Mouse (Mus musculus): ENCODE measurements around the gene Gm28729.
"Not testable (repeated sequence)": the region's sequence is repeated elsewhere in the genome, so short reads cannot be mapped to it uniquely, and the experiment has no call there.

Gene Gm28729

DNA sequence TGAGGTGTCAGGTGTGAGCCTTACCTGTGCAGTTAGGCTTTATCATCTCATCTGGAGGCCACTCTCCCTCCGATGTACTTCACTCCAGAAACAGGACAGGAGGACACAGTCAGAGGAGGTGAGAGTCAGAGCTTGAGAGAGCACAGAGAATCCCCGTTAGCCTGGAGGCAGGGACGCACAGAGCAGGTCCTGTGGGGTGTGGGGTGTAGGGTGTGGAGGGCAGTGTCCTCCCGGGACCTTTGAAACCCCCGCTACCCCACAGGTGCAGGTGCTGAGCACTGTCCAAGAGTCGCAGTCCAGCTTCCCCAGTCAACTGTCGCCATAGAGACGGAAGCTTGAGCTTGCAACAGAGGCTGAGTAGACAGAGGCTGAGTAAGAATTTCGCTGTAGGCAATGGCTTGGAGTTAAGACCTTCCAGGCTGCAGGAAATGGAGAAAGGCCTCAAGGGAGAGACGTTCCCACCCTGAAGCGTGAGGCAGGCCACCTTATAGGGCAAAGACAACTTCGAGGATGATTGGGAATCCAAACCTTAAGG lies at the start of gene Gm28729:
Gm28729 (minus strand) TSS at position 293 of the 535 bp plus-strand sequence.
- in situ Hi-C loops (cut with MseI, MboI), result no loop called here

DNA sequence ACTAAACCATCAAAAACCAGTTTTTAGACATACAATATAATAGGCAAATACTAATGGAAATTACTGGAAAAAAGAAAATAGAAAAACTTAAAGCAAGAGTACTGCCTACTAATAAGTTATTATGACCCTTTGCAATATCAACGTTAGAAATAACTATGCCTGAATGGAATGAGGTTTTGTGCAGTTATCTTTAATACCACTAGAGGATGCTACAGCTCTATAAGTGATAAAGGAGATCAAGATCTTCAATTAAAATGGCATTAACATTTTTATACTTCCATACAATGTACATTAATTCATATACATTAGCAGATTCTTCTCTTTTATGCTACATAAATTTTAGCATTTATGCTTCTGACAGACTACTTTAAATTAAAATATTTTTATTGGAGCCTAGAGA lies 48.2 kb upstream of the Gm28729 start:
- in situ Hi-C loops (cut with MseI, MboI), result no loop called here

DNA sequence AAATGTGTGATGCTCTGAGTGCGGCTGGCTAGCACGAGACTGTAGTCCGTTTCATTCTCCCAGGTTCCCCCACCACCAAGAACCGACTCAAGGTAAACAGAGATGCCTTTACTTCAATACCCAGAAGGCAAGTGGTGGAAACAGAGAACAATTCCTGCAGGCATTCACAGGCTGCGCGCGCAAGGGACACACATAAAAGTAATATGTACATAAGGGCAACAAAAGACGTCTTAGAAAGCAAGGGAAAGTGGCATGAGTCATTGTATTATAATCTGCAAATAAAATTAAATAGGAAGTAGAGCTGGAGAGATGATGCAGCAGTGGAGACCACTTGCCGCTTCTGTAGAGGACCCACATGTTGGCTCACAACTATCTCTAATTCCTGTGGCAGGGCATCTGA lies 47.7 kb upstream of the Gm28729 start:
- in situ Hi-C loops (cut with MseI, MboI), result no loop called here

DNA sequence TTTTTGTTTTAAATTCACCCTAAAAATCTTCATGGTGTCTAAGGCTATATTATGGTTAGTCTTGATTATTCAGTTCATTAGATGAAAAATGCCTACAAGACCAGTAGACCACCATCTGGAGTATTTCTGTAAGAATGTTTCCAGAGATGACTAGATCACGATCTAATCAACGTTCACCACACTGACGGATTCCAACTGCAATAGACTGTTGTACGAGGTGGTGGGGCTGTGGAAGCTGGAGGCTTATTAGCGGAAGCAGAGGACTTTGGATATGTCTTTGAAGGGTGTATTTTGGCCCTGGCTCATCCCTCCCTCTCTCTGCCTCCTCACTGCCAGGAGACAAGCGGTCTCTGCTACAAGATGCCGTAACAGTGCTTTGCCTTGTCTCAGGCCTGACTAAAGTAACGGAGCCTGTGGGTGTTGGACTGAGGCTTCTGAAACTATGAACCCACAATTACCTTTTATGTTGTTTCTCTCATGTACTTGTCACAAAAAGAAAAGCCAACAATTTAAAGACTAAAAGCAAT lies 41.5 kb upstream of the Gm28729 start:
- in situ Hi-C loops (cut with MseI, MboI), result loop anchor here in 1 of 2 experiments (10.0 kb wide), 1 partner anchor 98 kb away; no protein-coding TSS in a partner anchor

DNA sequence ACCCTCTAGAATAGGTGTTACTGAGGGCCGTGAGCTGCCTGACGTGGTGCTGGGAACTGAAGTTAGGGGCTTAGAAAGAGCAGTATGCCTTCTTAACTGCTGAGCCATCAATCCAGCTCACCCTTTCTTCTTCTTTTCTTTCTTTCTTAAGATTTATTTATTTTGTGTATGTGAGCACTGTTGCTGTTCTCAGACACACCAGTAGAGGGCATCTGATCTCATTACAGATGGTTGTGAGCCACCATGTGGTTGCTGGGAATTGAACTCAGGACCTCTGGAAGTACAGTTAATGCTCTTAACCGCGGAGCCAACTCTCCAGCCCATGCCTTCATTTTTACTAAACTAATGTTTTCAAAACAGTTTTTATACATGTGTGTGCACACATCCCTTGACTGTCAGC lies 38.4 kb upstream of the Gm28729 start:
- in situ Hi-C loops (cut with MseI, MboI), result loop anchor here in 1 of 2 experiments (10.0 kb wide), 1 partner anchor 101 kb away; no protein-coding TSS in a partner anchor

DNA sequence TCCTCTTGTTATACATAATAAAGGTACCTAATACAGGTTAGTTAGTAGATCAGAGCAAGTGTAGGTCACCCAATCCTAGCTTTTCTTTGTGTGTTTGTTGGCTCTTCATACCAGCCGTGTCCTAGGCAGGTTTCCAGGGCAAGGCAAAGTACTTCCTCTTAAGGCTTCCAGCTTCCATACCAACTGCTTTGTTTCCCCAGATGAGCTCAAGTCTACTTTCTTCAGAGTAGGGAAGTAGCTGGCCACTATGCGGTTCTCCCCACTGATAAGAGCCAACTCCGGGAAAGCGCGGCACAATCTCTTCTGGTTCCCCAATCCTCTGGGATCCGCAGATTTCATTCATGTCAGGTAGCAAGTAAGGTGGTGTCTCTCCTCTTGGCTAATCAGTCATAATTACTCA lies 34.1 kb upstream of the Gm28729 start:
- in situ Hi-C loops (cut with MseI, MboI), result no loop called here

DNA sequence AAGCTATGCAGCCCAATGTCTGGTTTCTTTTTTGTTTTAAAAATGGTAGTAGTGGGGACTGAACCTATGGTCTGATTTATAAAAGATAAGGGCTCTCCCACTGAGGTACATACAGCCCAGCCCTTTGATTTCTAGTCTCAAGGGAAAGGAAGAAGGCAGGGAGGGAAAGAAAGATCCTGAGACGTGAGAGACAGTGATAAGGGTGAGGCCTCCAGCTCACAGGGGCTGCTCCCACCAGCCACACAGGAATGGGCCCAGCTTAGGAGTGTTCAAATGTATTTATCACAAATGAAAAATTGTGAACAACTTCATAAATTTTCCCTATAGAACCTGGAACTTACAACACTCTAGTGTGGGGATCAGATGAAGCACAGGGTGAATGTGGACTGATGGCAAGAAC lies 33.5 kb upstream of the Gm28729 start:
- in situ Hi-C loops (cut with MseI, MboI), result no loop called here

DNA sequence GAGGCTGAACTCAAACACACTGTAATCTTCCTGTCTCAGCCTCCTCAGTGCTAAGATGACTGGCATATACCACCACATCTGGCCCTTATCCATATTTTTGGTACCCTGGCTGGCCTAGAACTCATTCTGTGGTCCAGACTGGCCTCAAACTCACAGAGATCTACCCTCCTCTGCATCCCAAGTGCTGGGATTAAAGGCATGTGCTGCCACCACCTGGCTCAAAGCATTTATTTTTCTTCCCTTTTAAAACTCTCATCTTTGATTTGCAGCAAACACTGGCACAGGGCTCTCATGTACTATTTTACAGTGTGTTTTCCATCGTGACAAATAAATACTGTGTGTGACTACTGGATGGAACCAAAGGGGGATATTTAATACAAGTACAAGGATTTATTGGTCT lies 29.0 kb upstream of the Gm28729 start:
- in situ Hi-C loops (cut with MseI, MboI), result no loop called here

DNA sequence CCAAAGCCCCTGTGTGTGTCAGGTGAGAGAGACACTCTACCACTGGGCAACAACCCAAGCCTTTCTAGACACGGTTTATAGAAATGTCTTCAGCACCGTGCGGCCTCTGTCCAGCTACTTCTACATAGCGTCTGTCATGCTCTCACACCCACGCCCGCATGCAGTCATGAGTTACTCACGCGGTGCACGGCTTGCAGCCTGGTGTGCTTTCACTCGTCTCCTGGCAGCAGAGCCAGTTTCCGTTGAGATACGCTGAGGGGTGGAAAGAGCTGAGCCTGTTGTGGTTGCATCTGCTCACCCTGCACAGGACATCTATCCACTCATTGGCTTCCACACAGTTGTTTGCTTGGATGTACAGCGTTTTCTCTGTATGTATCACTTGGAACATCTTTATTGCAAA lies 20.3 kb upstream of the Gm28729 start:
- in situ Hi-C loops (cut with MseI, MboI), result no loop called here

DNA sequence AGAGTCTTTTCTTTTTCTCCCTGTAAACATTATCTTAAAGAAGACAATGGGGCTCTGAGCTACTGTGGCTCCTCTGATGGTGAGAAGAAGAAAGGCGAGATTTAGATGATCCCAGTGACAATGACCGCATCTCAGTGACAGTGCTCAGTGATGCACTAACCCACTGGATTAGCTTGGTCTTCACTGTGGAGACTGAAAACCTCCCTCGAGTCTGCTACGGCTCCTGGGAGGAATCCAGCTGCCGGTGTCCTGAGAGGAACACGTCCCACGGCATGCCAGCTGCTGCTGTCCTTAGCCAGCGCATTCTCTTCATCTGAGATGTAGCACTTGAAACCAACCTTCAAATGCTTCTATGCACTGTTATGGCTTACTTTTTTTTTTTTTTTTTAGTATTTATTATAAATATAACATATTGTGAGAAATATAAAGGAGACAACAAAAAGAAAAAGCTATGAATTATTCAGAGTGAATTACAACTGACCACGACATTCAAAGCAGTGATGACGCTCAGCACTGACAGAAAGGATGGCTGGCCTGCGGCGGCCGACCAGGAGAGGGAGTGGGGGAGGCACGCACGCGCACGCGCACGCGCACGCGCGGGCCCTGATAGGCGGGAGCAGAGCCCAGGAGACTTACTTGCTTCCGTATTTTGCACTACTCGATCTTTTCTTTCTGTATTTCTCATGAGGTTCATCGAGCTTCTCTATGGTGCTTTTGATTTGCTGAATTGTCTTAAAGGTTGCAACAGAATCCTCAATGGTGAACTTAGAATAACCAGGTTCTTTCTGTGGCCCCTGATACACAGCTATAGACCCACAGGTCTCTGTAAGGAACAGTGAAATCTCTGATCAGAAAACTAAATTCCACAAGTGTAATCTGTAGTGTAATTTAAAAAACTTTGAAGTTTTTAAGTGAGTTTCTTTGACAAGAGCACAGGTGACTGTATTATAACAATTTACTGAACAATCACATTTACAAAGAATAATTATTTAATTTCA lies 18.9 kb upstream of the Gm28729 start:
- in situ Hi-C loops (cut with MseI, MboI), result no loop called here

DNA sequence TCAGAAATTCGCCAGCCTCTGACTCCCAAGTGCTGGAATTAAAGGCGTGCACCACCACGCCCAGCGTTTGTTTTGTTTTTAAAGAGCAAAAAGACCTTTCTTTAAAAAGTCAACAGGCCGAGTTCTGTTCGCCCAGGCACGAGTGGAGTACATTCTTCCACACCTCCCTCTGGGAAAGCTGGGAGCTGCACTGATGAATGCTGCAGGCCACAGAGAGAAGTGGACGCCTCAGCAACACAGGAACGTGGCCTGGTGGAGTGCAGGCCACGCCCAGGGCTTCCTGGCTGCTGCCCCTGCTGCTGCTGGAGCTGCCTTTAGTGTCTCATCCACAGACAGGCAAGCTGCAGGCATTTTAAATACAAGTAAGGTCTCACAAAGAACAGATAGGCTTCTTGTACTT lies 13.9 kb upstream of the Gm28729 start:
- in situ Hi-C loops (cut with MseI, MboI), result no loop called here

DNA sequence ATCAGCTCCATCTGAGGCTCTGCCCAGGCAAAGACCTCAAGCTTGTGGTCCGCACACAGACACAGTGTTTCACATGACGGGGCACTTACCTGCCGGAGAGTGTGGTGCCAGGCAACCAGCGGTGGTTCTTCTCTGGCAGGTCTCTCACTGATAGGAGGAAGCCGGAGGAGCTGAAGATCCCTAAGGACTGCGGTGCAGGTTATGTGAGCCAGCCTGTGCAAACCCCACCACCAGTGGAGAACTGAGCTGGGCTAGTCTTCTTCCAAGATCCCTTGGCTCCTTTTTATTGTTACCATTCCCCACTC lies 12.5 kb upstream of the Gm28729 start:
- in situ Hi-C loops (cut with MseI, MboI), result no loop called here

DNA sequence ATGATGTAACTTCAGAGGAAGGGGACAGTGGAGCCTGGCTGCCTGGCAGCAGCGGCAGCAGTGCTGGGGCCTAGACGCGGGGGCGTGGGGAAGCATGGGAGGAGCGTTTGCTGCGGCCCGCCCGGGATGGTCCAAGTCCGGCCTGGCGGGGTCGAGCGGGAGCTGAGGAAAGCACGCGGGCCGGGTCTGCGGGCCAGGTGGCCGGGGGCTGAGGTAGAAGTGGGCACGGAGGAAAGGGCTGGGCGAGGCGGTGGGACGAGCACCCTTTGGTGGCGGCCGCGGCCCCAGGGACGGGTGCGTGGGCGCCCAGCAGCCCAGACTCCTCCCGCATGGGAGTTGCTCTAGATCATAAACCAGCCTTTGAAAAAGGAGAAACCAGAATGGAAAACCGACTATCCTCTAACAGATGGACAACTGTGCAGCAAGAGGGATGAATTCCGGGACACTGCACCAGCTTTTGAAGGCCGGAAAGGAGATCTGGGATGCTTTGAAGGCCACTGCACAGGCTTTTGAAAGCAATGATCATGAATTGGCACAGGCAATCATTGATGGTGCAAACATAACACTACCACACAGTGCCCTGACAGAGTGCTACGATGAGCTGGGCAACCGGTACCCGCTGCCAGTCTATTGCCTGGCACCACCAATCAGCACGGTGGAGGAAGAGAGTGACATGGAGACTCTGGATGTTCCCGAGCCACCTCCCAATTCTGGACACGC lies 12.0 kb upstream of the Gm28729 start:
- in situ Hi-C loops (cut with MseI, MboI), result no loop called here

DNA sequence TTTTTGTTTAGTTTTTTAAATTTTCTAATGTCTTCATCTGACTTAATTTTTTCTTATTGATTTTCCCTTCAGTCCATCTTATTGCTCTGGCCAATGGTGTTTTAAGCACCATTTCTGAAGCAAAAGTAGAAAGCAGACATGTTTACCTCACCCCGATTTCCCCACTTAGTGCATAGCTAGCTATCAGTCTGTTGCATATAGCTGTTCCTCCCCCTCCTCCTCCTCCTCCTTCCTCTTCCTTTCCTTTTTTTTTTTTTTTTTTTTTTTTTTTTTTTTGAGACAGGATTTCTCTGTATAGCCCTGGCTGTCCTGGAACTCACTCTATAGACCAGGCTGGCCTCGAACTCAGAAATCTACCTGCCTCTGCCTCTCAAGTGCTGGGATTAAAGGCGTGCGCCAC lies 11.0 kb upstream of the Gm28729 start:
- in situ Hi-C loops (cut with MseI, MboI), result not testable (repeated sequence)

DNA sequence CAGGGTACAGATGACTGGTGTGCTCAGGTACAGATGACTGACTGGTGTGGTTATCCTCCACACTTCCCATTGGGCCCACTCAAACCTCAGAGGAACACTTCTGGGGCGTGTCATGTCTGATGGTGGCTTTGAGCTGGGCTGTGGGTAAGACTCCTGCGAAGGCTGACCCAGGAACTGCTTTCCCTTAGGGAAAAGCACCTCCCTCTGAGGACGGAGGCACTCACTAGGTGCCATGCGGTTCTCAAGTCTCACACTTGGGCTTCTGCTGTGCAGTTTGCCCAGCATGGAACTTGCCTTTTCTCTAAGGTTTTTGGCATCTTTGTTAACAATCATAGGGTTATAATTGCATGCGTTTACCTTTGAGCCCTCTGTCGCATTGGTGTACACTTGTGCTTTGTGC lies 10.4 kb upstream of the Gm28729 start:
- in situ Hi-C loops (cut with MseI, MboI), result no loop called here

DNA sequence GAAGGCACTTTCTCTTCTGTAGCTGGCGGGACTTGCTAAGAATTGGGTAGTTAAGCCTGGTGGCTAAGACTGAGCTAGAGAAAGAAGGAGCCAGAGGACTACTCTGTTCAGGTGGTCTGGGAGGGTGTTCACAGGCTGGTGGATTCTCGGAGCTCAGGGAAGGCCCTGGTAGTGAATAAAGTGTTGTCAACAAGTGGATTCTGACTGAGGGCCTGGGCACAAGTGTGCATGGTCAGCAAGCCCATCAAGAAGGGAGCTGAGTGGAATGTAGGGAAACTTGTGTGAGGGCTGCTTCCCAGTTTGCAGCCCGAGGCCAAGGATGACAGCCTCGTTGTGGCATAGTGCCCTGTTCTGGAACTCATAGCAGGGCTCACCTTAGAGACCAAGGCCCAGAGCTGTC lies 9.2 kb upstream of the Gm28729 start:
- in situ Hi-C loops (cut with MseI, MboI), result no loop called here

DNA sequence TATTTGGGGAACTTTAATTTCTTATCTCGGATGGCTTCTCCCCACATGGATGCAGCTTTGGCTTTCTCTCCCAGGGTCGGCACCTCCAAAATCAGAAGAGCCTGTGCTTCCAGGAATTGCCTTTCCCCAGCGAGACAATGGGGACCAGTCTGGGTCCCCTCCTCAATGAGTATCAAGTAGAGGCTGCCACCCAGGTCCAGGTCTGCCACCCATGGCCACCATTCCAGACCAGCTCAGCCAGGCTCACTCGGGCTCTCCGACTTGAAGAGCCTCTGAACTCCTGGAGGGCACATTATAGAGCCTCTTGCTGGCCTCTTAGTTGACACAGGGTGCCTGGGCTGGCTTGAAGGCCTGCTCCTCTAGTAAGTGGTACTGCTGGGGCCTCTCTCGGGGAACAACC lies 8.4 kb upstream of the Gm28729 start:
- in situ Hi-C loops (cut with MseI, MboI), result no loop called here

DNA sequence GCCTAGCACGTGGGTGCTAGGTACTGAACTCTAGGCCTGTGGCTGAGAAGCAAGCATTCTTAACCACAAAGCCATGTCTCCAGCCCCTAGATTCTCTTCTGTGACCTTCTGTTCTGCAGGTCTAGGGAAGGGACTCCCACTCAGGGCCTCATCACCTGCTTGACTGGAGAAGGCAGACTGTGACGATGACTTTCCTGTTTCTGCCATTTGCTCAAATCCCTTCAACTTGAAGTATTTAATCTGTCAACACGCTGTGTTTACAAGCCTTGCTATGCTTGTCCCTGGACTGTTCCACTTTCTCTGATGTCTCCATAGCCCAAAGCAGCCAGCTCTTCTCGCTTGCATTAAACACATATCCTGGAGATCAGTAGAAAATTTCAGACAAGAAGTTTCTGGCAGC lies 7.5 kb upstream of the Gm28729 start:
- in situ Hi-C loops (cut with MseI, MboI), result no loop called here

DNA sequence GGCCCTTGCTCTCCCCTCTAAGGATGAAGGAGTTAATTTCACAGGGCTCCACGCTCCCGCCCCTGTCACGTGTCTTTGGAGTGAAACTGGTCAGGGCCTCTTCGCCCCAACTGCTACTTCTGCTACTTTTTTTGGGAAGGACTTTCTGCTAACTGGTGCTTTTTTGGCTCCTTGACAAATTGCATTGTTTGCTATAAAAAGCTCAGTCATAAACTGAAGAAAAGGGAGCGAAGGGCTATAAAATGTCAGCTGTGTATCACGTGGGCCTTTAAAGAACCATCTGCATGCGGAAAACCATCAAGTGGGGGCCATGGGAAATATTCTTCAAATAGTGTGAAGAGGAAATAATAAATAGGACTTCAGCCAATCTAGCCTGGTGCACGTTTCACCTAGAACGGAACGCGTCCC lies 5.6 kb upstream of the Gm28729 start:
- in situ Hi-C loops (cut with MseI, MboI), result no loop called here

DNA sequence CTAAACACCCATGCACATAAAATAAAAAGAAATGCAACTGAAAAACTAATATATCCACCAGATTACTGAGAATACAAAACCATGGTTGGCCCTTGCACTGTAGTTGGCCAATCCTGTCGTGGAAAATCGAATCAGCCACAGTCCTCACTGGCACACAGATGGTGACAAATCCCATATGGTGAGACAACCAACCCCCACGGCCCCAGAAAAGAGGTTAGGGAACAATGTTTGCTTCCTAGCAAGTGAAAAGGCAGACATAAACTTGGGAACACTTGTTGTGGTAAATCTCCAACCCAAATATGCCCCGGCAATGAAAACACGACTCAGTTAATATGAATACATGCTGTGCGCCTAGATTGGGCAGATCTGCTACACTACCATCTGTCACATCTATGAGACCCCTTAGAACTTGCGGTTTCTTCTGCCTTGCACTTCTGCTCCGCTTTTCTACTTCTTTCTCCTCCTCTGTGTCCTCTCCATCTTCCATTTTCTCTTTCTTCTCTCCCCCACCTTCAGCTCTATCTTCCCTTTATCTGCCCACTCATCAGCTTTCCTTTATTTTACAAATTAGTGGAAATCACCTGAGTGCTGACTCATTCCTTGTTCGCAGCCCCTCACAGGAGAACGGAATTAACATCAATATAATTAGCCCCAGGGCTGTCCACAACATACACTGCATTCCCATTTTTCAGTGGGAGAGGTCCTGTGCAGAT lies 5.1 kb upstream of the Gm28729 start:
- in situ Hi-C loops (cut with MseI, MboI), result no loop called here

DNA sequence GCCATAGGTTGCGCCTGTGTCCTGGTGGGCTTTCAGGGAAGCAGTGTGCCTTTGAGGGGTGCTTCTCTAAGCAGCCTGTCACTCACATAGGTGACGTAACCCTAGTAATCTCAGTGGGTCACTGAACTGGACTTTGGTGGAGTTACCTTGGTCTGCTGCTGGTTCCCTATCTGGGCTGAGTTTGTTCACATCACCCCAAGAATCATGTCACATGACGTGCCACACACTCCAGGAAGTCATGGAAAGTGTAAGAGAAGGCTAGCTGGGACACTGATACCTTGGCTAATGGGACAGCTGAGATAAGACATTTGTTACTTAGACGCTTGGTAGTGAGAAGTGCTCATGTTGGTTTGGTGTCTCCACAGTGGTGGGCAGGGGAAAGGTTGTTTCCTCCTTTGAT lies 947 bp upstream of the Gm28729 start:
- in situ Hi-C loops (cut with MseI, MboI), result no loop called here

DNA sequence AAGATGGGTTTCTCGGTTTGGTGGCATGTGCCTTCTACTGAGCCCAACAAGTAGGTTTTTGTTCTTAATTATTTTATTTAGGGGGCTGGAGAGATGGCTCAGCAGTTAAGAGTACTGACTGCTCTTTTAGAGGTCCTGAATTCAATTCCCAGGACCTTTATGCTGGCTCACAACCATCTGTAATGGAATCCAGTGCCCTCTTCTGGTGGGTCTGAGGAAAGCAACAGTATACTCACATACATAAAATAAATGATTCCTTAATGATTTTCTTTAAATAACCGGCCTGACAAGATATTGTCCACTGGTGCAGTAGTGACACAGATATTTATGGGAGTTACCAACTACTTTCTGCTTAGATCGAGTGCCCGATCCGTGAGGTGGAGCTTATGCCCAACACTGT lies 1.9 kb downstream of the Gm28729 start:
- in situ Hi-C loops (cut with MseI, MboI), result no loop called here

Data from mouse trophoblast stem cell (cell line).